Mouse (Mus musculus) R1 (cell line): ENCODE measurements around the gene Mdk.

Experiments used
- DNase-seq: peaks from one replicate; pipeline ENCODE4 v3.0.0-alpha.2; 2018; ENCODE audit warnings: low read depth, low spot score

The Mdk gene

DNA sequence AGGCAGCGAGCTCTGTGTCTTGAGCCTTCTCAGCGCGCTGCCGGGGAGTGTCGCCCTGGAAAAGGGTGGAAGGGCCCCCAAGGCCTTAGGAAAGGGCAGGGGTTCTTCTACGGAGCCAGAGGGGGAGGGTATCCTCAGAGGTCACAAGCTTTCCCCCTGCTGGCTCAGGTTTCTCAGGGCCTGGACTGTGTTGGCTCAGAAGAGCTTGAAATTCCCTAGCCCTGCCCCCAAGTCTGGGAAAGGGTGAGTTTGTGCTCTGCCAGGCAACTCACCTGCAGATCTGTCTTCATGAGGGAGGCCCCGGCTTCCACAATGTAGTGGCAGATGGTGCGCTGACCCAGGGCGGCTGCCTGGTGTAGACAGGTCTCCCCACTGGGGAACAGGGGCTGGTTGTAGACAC lies 1.4 kb upstream of the Mdk start:
- DNase-seq = peak; percentile 52

DNA sequence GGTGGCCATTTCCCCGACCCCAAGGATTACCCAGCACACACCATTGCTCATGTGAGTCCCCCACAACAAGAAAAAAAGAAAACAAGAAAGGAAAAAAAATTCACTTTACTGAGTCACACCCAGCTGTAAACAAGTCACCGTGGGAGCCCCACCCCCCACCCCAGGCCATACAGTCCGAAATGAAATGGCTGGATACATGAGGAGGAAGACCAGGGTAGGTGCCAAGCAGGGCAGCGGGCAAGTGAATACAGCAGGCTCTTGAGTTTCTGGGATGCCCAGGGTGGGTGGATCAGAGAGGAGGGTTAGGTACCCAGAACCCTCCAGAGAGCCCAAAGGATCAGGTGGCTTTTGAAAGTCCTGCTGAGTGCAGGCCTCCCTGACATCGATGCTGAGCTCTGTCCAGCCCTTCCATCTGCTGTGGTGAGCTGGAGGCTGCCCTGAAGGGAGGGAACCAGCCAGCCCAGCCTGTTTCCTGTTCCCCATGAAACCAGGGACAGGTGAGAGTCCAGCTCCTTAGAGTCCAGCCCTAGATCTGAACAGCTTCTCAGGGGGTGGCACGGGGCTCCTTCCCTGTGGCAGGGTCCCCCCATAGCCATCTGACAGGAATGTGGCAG lies 747 bp upstream of the Mdk start:
- DNase-seq = no peak

DNA sequence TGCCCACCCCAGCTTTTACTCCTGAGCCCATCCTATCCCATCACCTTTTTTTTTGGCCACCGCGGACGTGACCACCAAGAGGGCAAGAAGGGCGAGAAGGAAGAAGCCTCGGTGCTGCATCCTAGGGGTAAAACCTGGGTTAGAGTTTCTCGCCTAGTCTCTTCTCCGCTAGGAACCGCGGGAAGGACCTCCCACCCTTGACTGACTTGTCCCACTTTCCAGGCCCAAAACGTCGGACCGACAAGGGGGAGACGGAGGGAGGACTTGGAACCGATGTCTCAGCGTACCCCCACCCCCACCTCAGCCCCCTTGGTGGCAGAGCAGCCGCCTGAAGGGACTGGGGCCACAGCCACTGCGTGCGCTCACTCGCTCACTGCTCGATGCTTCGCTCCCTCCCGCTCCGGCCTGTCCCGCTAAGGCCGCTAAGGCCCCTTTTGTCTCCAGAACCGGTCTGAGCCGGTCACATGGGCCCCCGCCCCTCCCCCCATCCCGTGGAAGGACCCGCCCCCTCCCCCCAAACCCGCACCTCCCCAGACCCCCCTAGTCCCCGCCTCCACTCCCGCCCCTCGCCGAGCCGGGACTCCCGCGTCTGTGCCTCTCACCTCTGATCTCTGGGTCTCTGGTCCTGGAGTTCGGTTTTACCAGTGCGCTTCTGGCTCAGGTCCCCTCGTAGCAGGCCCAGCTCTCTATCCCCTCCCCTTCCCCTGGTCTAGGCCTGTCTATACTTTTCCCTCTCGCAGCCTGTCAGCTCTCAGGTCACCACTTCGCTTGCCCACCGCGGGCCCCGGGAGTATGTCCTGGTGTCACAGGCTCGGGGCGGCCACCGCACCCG lies 553 bp downstream of the Mdk start:
- DNase-seq = peak; percentile 93

DNA sequence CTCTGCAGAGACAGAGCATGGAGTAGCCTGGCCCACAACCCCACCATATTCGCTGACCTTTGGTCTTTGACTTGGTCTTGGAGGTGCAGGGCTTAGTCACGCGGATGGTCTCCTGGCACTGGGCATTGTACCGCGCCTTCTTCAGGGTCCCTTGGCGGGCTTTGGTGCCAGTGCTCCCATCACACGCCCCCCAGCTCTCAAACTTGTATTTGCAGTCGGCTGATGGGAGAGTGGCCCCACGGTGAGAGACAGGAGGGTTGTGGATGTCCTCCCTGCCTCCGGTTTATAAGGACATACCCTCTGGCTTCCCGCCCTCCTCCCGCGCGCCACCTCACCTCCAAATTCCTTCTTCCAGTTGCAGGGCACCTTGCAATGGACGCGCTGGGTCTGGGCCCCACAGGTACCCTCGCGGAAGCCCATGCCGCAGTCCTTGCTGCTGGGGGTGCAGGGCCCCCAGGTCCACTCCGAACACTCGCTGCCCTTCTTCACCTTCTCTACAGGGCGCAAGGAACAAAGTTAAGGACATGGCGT lies 1.3 kb downstream of the Mdk start:
- DNase-seq = peak; percentile 25

DNA sequence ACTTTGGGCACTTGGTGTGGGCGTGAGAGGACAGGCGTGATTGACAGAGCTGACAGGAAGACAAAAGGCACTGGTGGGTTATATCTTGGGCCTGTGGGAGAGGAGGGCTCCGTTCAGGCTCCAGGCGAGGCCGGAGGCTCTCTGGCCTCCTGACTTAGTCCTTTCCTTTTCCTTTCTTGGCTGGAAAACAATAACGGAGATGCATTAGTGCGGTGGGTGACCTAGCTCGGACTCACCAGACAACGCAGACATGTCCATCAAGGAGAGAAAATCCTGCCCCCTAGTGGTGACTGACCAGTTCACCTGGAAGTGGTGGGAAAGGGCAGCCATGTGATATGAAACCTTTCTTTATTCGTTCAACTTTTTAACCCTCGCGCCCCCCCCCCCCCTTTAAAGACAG lies 2.2 kb downstream of the Mdk start:
- peak; percentile 89 for DNase-seq

DNA sequence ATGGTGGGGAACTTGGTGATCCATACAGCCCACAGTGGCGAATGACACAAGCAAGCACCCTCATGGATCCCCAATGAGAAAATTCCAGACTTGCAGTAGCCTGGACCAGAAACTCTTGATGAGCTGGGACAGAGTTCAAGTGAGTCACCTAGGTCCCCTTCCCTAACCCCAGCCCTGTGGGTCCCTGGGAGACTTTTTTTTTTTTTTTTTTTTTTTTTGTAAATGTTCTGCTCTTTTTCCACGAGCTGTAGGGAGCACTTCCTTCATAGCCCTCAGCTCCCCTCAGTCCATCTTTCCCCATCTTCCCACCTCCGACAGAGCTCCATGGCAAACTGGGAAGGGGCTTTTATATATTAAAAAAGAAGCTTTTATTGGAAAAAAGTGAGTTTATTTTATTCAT lies 2.6 kb downstream of the Mdk start:
- no peak for DNase-seq

DNA sequence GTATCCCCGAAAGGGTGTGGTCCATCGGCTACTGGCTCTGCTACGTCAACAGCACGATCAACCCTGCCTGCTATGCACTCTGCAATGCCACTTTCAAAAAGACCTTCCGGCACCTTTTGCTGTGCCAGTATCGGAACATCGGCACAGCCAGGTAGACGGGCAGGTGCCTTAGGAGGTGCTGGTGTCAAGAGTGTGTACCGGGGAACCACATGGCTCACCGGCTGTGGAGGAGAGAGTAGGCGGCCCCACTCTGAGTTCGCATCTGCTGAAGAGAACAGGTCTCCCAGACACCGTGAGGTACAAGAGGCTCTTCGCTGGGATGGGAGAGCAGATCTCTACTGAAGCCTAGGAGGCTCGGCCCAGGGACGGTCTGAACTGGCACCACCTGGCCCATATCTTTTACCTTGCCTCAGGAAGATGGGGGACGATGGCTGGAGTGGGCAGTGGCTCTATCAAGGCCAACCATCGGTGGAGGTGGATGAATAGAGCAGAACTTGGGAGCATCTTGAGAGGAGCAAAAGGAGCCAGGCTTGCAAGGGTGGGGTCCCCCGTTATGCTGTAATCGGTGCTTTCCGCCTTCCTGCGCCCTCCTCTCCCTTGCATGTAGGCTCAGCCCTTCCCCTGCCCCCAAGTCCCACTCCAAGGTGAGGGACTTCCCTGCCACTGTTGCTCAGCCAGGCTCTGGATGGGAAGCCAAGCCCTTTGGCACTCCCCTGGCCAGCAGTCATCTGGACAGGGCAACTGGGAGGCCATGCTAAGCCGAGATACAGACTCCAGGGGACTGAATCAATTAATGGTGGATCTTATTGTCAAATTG lies 3.4 kb downstream of the Mdk start:
- no peak for DNase-seq

DNA sequence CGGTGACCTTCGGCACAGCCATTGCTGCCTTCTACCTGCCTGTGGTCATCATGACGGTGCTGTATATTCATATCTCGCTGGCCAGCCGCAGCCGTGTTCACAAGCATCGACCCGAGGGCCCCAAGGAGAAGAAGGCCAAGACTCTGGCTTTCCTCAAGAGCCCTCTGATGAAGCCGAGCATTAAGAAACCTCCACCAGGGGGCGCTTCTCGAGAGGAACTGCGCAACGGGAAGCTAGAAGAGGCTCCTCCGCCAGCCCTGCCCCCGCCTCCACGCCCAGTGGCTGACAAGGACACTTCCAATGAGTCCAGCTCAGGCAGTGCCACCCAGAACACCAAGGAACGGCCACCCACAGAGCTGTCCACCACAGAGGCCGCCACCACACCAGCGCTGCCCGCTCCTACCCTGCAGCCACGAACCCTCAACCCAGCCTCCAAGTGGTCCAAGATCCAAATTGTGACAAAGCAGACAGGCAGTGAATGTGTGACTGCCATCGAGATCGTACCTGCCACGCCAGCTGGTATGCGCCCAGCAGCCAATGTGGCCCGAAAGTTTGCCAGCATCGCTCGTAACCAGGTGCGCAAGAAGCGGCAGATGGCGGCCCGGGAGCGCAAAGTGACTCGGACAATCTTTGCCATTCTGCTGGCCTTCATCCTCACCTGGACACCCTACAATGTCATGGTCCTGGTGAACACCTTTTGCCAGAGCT lies 4.1 kb downstream of the Mdk start:
- peak; percentile 90 for DNase-seq

DNA sequence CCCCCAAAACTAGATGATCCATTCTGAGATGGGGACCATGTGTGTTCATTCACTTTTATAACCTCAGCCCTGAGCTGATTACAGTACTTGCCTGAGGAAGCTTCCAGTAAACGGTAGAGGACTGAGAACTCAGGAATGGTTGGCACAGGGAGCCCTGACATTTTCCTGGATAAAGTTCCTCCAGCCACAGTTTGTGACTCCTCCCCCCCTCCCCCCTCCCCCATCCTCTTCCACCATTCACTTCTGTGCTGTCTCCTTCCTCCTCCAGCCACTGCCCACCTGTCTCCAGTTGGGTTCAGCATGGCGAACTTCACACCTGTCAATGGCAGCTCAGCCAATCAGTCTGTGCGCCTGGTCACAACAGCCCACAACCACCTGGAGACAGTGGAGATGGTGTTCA lies 5.1 kb downstream of the Mdk start, which contains the start of gene Chrm4:
Gene Chrm4 (plus strand): TSS at position 301 of the 400 bp plus-strand sequence.
- DNase-seq = no peak

DNA sequence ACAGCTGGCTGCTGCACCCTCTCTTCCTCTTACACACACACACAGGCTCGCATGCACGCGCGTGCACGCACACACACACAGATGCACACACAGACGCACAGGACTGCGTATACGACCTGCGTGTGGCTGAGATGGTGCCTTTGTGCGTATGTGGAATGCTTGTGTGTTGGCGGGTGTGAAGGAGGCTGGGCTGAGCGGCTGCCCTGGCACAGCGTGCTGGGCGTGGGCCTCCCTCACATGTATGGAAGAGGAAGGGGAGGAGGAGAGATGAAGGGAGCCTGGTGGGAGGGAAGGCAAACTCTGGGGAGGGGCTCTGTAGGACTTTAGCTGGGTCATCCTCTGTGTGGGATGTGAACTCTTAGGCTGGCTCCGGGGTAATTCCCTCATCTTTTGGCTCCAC lies 6.7 kb downstream of the Mdk start:
- no peak for DNase-seq

DNA sequence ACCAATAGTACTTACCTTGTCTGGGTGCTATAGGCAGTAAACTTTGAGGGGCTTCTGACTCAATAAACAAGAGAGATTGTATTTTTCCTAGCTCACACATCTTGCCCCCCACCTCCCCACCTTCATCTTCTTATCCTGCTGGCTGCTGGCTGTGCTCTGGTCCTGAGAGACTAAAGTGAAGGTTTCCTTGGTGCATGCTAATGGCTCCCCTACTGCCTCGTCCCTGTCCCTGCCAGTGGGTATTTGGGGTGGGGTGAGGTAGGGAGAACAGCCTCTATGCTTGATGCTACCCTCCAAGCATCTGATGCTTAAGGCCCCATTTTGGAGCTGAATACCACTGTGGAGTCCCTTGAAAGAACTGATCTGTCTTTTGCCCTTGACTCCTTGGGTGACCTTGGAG lies 7.4 kb downstream of the Mdk start:
- no peak for DNase-seq

DNA sequence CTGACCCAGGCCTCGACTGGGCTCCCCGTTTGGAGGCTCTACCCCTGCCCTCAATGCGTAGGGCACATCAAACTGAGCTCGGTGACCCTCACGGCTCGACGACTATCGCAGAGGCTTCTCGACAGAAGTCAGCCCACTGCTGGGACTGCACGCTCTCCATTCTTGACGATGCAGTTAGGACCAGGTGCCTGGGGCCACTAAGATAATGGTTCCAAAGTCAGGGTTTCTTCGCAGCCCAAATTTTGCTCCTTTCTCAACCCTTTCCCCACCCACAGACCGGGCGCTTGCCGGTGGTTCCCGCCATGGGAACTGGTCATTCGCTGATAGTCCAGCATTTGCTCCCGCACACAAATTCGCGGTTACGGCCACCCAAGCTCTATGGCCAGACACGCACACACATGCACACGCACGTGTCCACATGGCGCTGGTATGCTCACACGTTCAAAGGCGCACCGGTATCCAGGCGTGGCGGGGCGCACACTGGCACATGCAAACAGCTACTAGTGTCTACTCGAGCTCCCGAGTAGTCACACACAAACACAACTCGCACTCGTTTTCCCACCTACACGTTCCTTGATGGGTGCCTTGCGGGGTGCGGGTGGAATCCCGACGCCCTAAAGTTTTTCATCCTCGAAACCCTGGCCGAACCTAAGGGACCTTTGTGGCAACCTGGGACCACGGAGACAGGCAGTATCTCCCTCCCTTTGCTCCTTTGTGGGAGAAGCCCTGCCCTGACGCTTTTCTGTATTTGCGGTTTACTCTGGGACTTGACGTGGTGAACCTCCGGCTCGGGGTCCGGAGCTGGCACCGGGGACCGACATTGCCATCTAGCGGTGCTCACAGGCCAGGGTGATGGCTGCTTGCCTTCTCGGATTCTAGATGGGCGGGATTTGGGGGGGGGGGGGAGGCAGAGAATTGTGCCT lies 8.4 kb downstream of the Mdk start:
- DNase-seq = peak; percentile 84

DNA sequence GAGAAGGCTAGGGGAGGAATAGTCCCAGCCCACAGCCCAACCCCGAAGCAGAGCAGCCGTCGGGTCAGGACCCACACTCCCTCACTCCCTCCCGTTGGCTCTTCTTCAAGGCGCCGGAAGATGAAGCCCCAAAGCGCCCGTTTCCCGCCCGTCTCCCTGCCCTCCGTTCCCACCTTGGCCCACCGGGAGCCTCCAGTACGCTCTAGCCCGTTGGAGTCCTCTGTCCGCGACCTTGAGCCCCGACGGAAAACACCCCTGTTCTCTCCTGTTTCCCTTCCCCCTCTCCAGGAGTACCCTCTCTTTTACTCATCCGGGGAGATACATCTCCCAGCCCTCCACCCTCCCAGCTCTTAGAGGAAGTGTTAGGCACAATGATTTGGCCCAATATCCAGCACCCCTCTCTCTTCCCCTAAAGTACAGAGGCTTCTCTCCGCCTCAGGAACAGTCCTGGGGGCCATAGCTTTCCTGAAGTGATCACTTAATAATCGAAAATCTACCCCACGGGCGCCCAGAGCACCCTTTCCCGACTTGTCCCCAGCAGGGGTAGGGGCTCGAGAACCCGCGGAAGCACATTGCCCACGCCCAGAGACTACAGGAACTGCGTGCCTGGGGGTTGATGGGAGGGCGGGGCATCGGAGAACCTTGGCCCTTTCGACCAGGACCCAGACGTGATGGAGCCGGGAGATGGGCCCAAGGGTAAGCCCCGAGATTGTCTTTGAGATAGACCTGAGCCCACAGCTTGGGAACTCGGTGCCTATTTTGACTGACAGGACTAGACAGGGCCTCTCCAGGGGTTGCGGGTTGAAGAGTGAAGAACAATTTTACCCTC lies 9.3 kb downstream of the Mdk start:
- DNase-seq = peak; percentile 56

DNA sequence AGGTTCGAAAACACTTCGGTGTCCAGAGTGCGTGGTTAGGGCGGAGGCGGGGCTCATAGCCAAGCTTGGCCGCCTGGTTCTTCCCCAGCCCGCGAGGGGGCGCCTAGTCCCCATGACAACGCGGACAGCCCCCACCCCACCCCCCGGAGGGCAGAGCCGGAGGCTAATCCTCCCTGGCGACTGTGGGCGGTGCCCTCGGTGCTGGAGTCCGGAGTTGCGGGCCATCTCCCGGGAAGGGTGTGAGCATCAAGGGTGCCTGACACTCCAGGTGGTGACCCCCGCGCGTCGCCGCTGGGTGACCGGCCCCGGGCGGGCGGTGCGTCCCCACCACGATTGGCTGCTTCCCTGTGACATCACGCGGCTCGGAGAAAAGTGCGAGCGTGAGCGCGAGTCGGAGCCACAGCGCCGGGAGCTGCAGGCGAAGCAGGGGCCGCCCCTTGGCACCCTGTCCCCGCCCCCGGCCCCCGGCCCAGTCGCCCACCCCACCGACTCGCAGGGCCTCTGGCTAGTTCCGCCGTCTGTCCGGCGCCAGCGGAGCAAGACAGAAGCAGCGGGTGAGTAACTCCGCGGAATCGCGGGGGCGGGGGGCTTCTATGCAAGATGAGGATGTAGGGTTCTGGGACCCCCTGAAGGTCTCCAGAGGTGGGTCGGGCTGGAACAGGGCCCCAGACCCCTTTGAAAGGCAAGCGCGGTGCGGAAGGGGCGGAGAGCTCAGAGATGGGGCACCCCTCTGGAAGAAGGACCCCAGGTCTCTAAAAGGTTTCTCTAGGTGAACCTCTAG lies 10.1 kb downstream of the Mdk start:
- DNase-seq = peak; percentile 87

DNA sequence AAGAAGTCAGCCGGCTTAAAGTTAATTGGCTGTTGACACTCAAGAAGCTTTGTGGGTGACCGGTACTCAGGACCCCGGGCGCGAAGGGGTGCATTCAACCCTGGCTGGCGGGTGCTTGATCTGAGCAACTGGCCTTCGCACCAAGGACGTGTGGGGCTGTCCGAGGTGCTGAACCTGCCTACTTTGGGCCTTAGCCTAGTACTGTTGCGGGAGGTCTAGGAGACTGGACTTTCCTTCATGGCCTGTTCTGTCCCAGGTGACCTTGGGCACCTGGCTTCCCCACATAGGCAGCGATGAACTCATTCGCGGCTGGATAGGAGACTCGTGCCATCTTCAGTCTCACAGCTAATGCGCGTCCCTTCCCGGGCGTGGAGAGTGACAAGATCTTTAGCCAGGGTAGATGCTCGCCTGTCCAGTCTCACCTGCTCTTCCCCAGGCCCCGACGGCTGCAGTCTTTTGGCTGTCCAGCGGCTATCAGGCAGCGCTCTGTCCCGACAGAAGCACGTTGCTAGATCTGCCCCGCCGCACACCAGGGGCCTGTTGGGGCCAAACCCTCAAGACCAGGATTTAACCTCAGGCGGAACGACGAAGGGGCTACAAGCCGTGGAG lies 10.8 kb downstream of the Mdk start:
- DNase-seq = peak; percentile 72

DNA sequence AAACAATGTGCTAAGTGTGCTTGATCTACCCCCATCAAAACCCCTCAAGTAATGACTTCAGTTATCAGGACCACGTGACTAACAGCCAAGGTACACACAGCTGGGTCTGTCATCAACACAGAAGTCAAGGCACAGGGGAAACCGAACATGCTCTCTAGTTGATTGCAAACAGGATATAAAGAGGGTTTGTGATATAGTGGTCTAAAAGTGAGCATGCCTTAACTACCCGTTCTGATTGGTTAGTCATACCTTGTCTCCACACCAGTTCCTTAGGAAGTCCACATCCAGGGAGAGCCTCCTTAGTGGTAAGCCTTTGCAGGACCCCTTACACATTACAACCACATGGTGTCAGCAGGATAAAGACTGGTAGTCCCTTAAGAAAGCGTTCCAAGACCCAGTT lies 12.0 kb downstream of the Mdk start:
- no peak for DNase-seq

DNA sequence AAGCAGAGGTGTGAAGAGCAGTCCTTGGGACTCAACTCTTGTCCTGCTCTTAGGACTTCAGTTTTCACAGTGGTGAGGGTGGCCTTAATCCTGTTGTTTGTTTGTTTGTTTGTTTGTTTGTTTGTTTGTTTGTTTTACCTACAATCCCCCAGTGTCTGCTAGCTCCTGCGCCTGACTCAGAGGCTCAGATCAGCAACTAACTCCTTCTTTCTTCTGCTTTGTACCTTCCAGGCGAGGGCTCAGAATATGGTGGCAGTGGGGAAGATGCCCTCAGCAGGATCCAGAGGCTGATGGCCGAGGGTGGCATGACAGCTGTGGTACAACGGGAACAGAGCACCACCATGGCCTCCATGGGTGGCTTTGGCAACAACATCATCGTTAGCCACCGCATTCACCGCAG lies 15.0 kb downstream of the Mdk start:
- DNase-seq = no peak

DNA sequence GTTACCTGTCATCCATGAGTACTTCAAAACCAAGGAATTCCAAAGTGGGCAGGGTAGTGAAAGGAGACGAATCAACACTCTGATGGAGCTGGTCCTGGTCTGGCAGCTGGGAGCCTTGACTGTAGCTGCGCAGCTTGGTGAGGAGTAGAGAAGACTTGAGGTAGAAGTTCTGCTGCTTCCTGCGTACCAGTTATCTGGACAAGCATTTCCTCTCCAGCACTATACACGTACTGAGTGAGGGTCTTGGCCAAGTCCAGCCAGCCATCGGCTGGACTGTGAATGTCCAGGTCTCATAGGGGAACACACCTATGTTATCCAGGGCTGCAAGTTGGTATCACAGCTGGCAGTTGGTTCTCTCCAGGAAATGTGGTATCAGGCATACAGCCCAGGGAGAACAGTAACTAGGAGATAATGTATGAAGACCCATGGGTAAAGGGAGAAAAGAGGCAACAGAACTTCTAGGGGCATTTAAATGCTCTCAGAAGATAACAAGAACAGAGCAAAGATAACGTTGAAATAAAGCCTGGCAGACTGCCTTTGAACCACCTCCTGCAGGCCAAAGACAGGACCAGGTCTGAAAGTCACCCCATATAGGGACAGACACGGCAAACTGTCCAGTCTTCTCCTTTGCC lies 15.6 kb downstream of the Mdk start:
- no peak for DNase-seq
